Mouse (Mus musculus) forebrain, embryonic 16.5 days (tissue): ENCODE results near the gene Gigyf1. TPM values are rescaled to one million over a fixed set of nuclear protein-coding genes. Genes with fewer than 3 reads are reported as not detected.

Source experiments
- ATAC-seq: fragments of 200-750 bp; cut with Nextera tagmentation; 2 replicates; pipeline ENCODE4 v1.8.0; 2017; ENCODE audit warnings: mild to moderate bottlenecking, moderate library complexity
- H3K27ac ChIP-seq: fragments of 300-500 bp; sonication (generic); 2 replicates; pipeline ENCODE4 v1.5.1; 2014; ENCODE audit warnings: low read length, control low read depth
- H3K27me3 ChIP-seq: fragments of 300-500 bp; sonication (generic); replicated peaks from 2 replicates; pipeline ENCODE4 v1.6.1; 2014; ENCODE audit warnings: low read length; ENCODE audit not compliant: control insufficient read depth, insufficient read depth
- H3K36me3 ChIP-seq: fragments of 300-500 bp; sonication (generic); 2 replicates; pipeline ENCODE4 v1.6.1; 2014; ENCODE audit not compliant: control insufficient read depth, insufficient read depth
- H3K4me1 ChIP-seq: fragments of 300-500 bp; sonication (generic); replicated peaks from 2 replicates; pipeline ENCODE4 v1.6.1; 2014; ENCODE audit warnings: low read length; ENCODE audit not compliant: control insufficient read depth, insufficient read depth
- H3K4me2 ChIP-seq: fragments of 300-500 bp; sonication (generic); 2 replicates; pipeline ENCODE4 v1.6.1; 2014; ENCODE audit warnings: mild to moderate bottlenecking, low read length, control low read depth
- H3K4me3 ChIP-seq: fragments of 300-500 bp; sonication (generic); replicated peaks from 2 replicates; pipeline ENCODE4 v1.5.1; 2014; ENCODE audit warnings: mild to moderate bottlenecking, low read length, control low read depth
- H3K9ac ChIP-seq: fragments of 300-500 bp; sonication (generic); replicated peaks from 2 replicates; pipeline ENCODE4 v1.6.1; 2014; ENCODE audit warnings: low read depth, low read length, control low read depth
- H3K9me3 ChIP-seq: fragments of 300-500 bp; sonication (generic); 2 replicates; pipeline ENCODE4 v1.6.1; 2016; ENCODE audit warnings: low read length; ENCODE audit not compliant: control insufficient read depth
- whole genome bisulfite sequencing: fragments of 180-500 bp; shearing (Covaris S2); extraction: QIAGEN DNeasy Blood & Tissue Kit; methylation state at CpG from one replicate; pipeline ENCODE4 v1.1.7; 2014; 5-methylcytosine and 5-hydroxymethylcytosine counted together
- microRNA-seq: library from miRNA; unstranded; fragments of <30 nt; microRNA quantifications from one replicate; pipeline ENCODE4, GENCODE M21; 2017
- polyA plus RNA-seq: library from polyadenylated mRNA; unstranded; fragments of >200 nt; fragmentation: Nextera tagmentation; extraction: Ambion mirVana; gene quantifications from 2 replicates; pipeline ENCODE4 v1.2.1, GENCODE M21; 2015

The Gigyf1 gene
- polyA plus RNA-seq, 1 experiment from 2014 or later, result 20.2 TPM

DNA sequence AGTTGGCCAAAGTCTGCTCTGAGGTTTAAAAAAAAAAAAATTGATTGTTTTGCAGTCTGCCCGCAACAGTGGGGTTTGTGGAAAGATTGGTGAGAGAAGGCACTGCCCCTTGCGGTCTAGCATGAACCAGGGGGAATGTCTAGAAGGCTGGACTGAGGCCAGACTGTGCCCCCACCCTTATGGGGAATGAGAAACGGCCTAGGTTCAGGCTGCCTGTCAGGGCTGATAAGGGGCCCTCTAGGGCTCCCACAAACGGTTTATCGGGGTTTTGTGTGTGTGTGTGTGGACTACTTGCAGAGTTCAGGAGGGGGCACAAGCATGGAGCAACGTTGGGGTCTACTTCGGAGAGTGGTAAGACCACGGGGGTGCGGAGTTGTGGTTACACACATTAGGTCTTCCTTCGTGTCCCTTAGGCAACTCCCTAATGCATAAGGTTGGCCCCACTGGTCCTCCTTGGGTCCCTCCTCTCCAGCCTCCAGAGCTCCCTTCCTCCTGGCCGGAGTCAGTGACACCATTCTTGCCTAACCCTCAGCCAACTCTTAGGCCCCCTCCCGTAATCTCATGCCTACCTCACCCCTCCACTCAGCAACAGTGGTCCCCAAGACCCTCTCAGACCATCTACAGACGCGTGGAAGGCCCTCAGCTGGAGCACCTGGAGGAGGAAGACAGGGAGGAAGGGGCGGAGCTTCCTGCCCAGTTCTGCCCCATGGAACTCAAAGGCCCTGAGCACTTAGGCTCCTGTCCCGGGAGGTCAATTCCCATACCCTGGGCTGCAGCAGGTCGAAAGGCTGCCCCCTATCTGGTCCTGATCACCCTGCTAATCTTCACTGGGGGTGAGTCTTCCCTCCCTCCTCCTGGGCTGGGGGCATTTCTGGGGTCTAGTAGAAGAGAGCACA is 52.6 kb downstream of the Gigyf1 start:
- Histone ChIP-seq H3K9me3 (no peaks in the 10 kb centered on the region), H3K36me3 (peaks cover 2% of the 10 kb centered on the region; the same call in 1 of the 2 replicates), H3K4me1 (no peaks in the 10 kb centered on the region; the same call in 1 of the 2 replicates), H3K9ac (no peak overlapping the region), H3K27me3 (no peaks in the 10 kb centered on the region; the same call in 1 of the 2 replicates), H3K27ac (no peak overlapping the region), H3K4me2 (no peak overlapping the region), H3K4me3 (no peak overlapping the region)
- ATAC-seq, result no peak
- WGBS, result 82% methylated on average over 17 of the region's 17 CpGs

DNA sequence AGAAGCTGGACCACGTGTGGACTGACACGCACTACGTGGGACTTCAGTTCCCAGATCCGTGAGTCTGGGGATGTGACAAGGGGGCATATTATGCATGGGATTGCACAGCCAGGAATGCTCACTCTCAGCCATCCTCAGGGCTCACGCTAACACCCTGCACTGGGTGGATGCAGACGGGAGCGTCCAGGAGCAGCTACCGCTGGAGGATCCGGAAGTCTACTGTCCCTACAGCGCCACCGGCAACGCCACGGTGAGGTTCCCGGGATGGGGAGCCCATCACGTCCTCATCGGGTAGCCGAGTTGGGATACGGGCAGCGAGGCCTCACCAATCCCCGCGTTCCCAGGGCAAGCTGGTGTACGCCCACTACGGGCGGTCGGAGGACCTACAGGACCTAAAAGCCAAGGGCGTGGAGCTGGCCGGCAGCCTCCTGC is 56.1 kb downstream of the Gigyf1 start:
- Histone ChIP-seq H3K4me1 (no peaks in the 10 kb centered on the region; the same call in 1 of the 2 replicates), H3K9ac (peak overlapping the region; percentile 50), H3K4me2 (peak overlapping the region; percentile 50), H3K27me3 (no peaks in the 10 kb centered on the region; the same call in 1 of the 2 replicates), H3K4me3 (peak overlapping the region; percentile 16), H3K27ac (no peak overlapping the region), H3K36me3 (no peaks in the 10 kb centered on the region), H3K9me3 (no peaks in the 10 kb centered on the region)
- no peak for ATAC-seq
- 5% methylated on average over 27 of the region's 27 CpGs for WGBS

Small RNAs within 50 kb of the gene (microRNA-seq; reads per million reads assigned to microRNA genes)
- gene Mir6418, result 1.2 reads per million

Other genes starting within 250 kb of the Gigyf1 start
- 10.2 and 17.2 TPM in 2 replicates for gene Ache, start 231.0 kb upstream of the Gigyf1 start, polyA plus RNA-seq
- 6.1 and 8.9 TPM in 2 replicates for gene Ufsp1, start 223.9 kb upstream of the Gigyf1 start, polyA plus RNA-seq
- gene Srrt, start 210.9 kb upstream of the Gigyf1 start, polyA plus RNA-seq, result 119 and 125 TPM in 2 replicates
- 17.0 and 17.9 TPM in 2 replicates for gene Trip6, start 204.1 kb upstream of the Gigyf1 start, polyA plus RNA-seq
- 17.7 and 26.0 TPM in 2 replicates for gene Slc12a9, start 185.0 kb upstream of the Gigyf1 start, polyA plus RNA-seq
- gene Ephb4, start 168.4 kb upstream of the Gigyf1 start, polyA plus RNA-seq, result 6.1 and 8.1 TPM in 2 replicates
- 0.05 and 0.15 TPM in 2 replicates for gene Zan, start 41.5 kb upstream of the Gigyf1 start, polyA plus RNA-seq
- 66.8 and 74.7 TPM in 2 replicates for gene Pop7, start 16.0 kb upstream of the Gigyf1 start, polyA plus RNA-seq
- gene Epo, start 14.7 kb downstream of the Gigyf1 start, polyA plus RNA-seq, result not detected in 2 replicates
- 498 and 517 TPM in 2 replicates for gene Gnb2, start 15.0 kb downstream of the Gigyf1 start, polyA plus RNA-seq
- 254 and 298 TPM in 2 replicates for gene Actl6b, start 35.0 kb downstream of the Gigyf1 start, polyA plus RNA-seq
- gene Tfr2, start 51.3 kb downstream of the Gigyf1 start, polyA plus RNA-seq, result 2.3 and 3.1 TPM in 2 replicates
- gene Mospd3, start 82.5 kb downstream of the Gigyf1 start, polyA plus RNA-seq, result 43.5 and 43.7 TPM in 2 replicates
- gene Pcolce, start 95.2 kb downstream of the Gigyf1 start, polyA plus RNA-seq, result 10.6 and 18.3 TPM in 2 replicates
- 0.23 and 0.25 TPM in 2 replicates for gene Fbxo24, start 110.5 kb downstream of the Gigyf1 start, polyA plus RNA-seq
- 19.1 and 19.3 TPM in 2 replicates for gene Lrch4, start 110.6 kb downstream of the Gigyf1 start, polyA plus RNA-seq
- 5.1 and 8.7 TPM in 2 replicates for gene Gm20605, start 110.6 kb downstream of the Gigyf1 start, polyA plus RNA-seq
- gene Sap25, start 122.8 kb downstream of the Gigyf1 start, polyA plus RNA-seq, result 5.2 and 10.4 TPM in 2 replicates
- 0.09 TPM in 1 of 2 replicates, not detected in the other for gene Irs3, start 127.2 kb downstream of the Gigyf1 start, polyA plus RNA-seq
- 19.4 and 21.2 TPM in 2 replicates for gene Agfg2, start 166.2 kb downstream of the Gigyf1 start, polyA plus RNA-seq
- gene Nyap1, start 223.1 kb downstream of the Gigyf1 start, polyA plus RNA-seq, result 52.3 and 59.8 TPM in 2 replicates
- gene Tsc22d4, start 227.2 kb downstream of the Gigyf1 start, polyA plus RNA-seq, result 69.1 and 72.2 TPM in 2 replicates